Mouse (Mus musculus): Measurements from ENCODE around the gene 4931429L15Rik. TPM values are rescaled to one million over a fixed set of nuclear protein-coding genes. Genes with fewer than 3 reads are reported as not detected.
A peak's percentile ranks its signal among the peaks of the same experiment; 100 is the strongest.

4931429L15Rik gene
- polyA plus RNA-seq, 1 experiment from 2014 or later, result not detected

GRCm38 (mm10) chr9:46316388-46316787 lies 3.4 kb downstream of the 4931429L15Rik start:
- H3K36me3 ChIP-seq (ENCODE audit: control insufficient read depth, insufficient read depth), result no peaks in the 10 kb centered on the region
- H3K9me3 ChIP-seq (ENCODE audit: control insufficient read depth, low read length), result no peaks in the 10 kb centered on the region
- peak; percentile 73 for ATAC-seq
- H3K4me2 ChIP-seq (ENCODE audit: low read length), result no peak overlapping the region; the same call in 1 of the 2 replicates
- WGBS, result 4% methylated on average over 5 of the region's 5 CpGs
- H3K4me3 ChIP-seq (replicated peaks; ENCODE audit: low read length), result no peak overlapping the region
- H3K27ac ChIP-seq (ENCODE audit: low read length), result peak overlapping the region; percentile 15; the same call in 1 of the 2 replicates
- H3K27me3 ChIP-seq (replicated peaks; ENCODE audit: control insufficient read depth, insufficient read depth, low read length), result no peaks in the 10 kb centered on the region
- 0 out of 2 replicates have a peak overlapping the region, but pooled peaks have one; percentile 3 for H3K9ac ChIP-seq (replicated peaks; ENCODE audit: low read depth, low read length)
- peaks cover 18% of the 10 kb centered on the region for H3K4me1 ChIP-seq (replicated peaks; ENCODE audit: control insufficient read depth, insufficient read depth, low read length)

- no peak overlapping the region for H3K4me3 ChIP-seq (replicated peaks; ENCODE audit: low read length)
- H3K9me3 ChIP-seq (ENCODE audit: control insufficient read depth, low read length), result no peaks in the 10 kb centered on the region
- H3K4me2 ChIP-seq (ENCODE audit: low read length), result no peak overlapping the region
- peaks cover 18% of the 10 kb centered on the region for H3K4me1 ChIP-seq (replicated peaks; ENCODE audit: control insufficient read depth, insufficient read depth, low read length)
- H3K9ac ChIP-seq (replicated peaks; ENCODE audit: low read depth, low read length), result 0 out of 2 replicates have a peak overlapping the region, but pooled peaks have one; percentile 3
- no peaks in the 10 kb centered on the region for H3K27me3 ChIP-seq (replicated peaks; ENCODE audit: control insufficient read depth, insufficient read depth, low read length)
- ATAC-seq, result peak; percentile 61; the same call in 1 of the 2 replicates
- H3K36me3 ChIP-seq (ENCODE audit: control insufficient read depth, insufficient read depth), result no peaks in the 10 kb centered on the region
- 11% methylated on average over 11 of the region's 11 CpGs for WGBS
- H3K27ac ChIP-seq (ENCODE audit: low read length), result peak overlapping the region; percentile 15; the same call in 1 of the 2 replicates
Observed at GRCm38 (mm10) chr9:46315807-46316365, 3.9 kb downstream of the 4931429L15Rik start.

DNA sequence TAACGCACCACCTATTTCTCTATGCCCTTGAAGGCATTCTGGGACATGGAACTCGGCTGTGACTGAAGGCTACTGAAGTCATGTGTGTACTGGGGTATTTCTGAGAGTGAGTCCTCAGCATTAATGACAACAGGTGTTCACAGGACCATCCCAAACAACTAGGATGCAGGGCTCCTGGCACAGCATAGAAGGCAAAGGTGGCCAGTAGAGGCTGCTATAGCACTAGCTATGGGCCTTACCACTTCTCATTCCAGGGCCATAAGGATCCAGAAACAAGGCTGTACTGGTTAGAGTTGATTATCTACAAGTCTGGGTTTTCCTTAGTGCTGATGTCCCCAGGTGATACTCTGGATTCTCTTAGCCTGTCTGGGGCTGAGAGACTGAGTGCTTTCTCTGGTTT lies 4.9 kb downstream of the 4931429L15Rik start:
- Histone ChIP-seq H3K9ac (replicated peaks; ENCODE audit: low read depth, low read length) (no peak overlapping the region), H3K36me3 (ENCODE audit: control insufficient read depth, insufficient read depth) (no peaks in the 10 kb centered on the region), H3K9me3 (ENCODE audit: control insufficient read depth, low read length) (no peaks in the 10 kb centered on the region), H3K4me1 (replicated peaks; ENCODE audit: control insufficient read depth, insufficient read depth, low read length) (peaks cover 18% of the 10 kb centered on the region), H3K4me3 (replicated peaks; ENCODE audit: low read length) (no peak overlapping the region), H3K4me2 (ENCODE audit: low read length) (no peak overlapping the region), H3K27ac (ENCODE audit: low read length) (no peak overlapping the region), H3K27me3 (replicated peaks; ENCODE audit: control insufficient read depth, insufficient read depth, low read length) (no peaks in the 10 kb centered on the region)
- 58% methylated on average over 2 of the region's 2 CpGs for WGBS
- no peak for ATAC-seq

- H3K27ac ChIP-seq (ENCODE audit: low read length), result no peak overlapping the region
- no peak overlapping the region for H3K4me2 ChIP-seq (ENCODE audit: low read length)
- no peaks in the 10 kb centered on the region for H3K9me3 ChIP-seq (ENCODE audit: control insufficient read depth, low read length)
- H3K4me3 ChIP-seq (replicated peaks; ENCODE audit: low read length), result no peak overlapping the region
- no peaks in the 10 kb centered on the region for H3K36me3 ChIP-seq (ENCODE audit: control insufficient read depth, insufficient read depth)
- WGBS, result 2% methylated on average over 4 of the region's 4 CpGs
- no peak; the same call in 1 of the 2 replicates for ATAC-seq
- no peak overlapping the region for H3K9ac ChIP-seq (replicated peaks; ENCODE audit: low read depth, low read length)
- H3K27me3 ChIP-seq (replicated peaks; ENCODE audit: control insufficient read depth, insufficient read depth, low read length), result no peaks in the 10 kb centered on the region
- H3K4me1 ChIP-seq (replicated peaks; ENCODE audit: control insufficient read depth, insufficient read depth, low read length), result peaks cover 18% of the 10 kb centered on the region
Observed at GRCm38 (mm10) chr9:46314507-46314906, 5.3 kb downstream of the 4931429L15Rik start.

GRCm38 (mm10) chr9:46309121-46309520 lies 10.7 kb downstream of the 4931429L15Rik start:
- no peak for ATAC-seq
- H3K9me3 ChIP-seq (ENCODE audit: control insufficient read depth, low read length), result no peaks in the 10 kb centered on the region
- no peak overlapping the region for H3K9ac ChIP-seq (replicated peaks; ENCODE audit: low read depth, low read length)
- H3K4me2 ChIP-seq (ENCODE audit: low read length), result no peak overlapping the region
- H3K27ac ChIP-seq (ENCODE audit: low read length), result no peak overlapping the region
- H3K36me3 ChIP-seq (ENCODE audit: control insufficient read depth, insufficient read depth), result no peaks in the 10 kb centered on the region
- no peaks in the 10 kb centered on the region for H3K4me1 ChIP-seq (replicated peaks; ENCODE audit: control insufficient read depth, insufficient read depth, low read length)
- H3K4me3 ChIP-seq (replicated peaks; ENCODE audit: low read length), result no peak overlapping the region
- WGBS, result 19% methylated on average over 7 of the region's 7 CpGs
- 0 out of 2 replicates have a peak, but pooled peaks cover 4% of the 10 kb centered on the region for H3K27me3 ChIP-seq (replicated peaks; ENCODE audit: control insufficient read depth, insufficient read depth, low read length)

- WGBS, result 15% methylated on average over 2 of the region's 2 CpGs
- H3K9ac ChIP-seq (replicated peaks; ENCODE audit: low read depth, low read length), result no peak overlapping the region
Observed at GRCm38 (mm10) chr9:46302142-46302541, 17.6 kb downstream of the 4931429L15Rik start.

GRCm38 (mm10) chr9:46298381-46298780 lies 21.4 kb downstream of the 4931429L15Rik start:
- H3K4me3 ChIP-seq (replicated peaks; ENCODE audit: low read length), result no peak overlapping the region
- H3K36me3 ChIP-seq (ENCODE audit: control insufficient read depth, insufficient read depth), result peaks cover 6% of the 10 kb centered on the region
- H3K27me3 ChIP-seq (replicated peaks; ENCODE audit: control insufficient read depth, insufficient read depth, low read length), result no peaks in the 10 kb centered on the region
- WGBS, result 87% methylated on average over 4 of the region's 4 CpGs
- H3K4me1 ChIP-seq (replicated peaks; ENCODE audit: control insufficient read depth, insufficient read depth, low read length), result no peaks in the 10 kb centered on the region
- H3K9me3 ChIP-seq (ENCODE audit: control insufficient read depth, low read length), result no peaks in the 10 kb centered on the region
- H3K4me2 ChIP-seq (ENCODE audit: low read length), result no peak overlapping the region
- H3K27ac ChIP-seq (ENCODE audit: low read length), result no peak overlapping the region
- no peak overlapping the region for H3K9ac ChIP-seq (replicated peaks; ENCODE audit: low read depth, low read length)
- ATAC-seq, result no peak

More at GRCm38 (mm10) chr9:46302142-46302541, 17.6 kb downstream of the 4931429L15Rik start:
- ATAC-seq, result peak; percentile 68; the same call in 1 of the 2 replicates
- H3K4me2 ChIP-seq (ENCODE audit: low read length), result no peak overlapping the region
- no peak overlapping the region for H3K27ac ChIP-seq (ENCODE audit: low read length)
- H3K9me3 ChIP-seq (ENCODE audit: control insufficient read depth, low read length), result no peaks in the 10 kb centered on the region
- no peaks in the 10 kb centered on the region for H3K27me3 ChIP-seq (replicated peaks; ENCODE audit: control insufficient read depth, insufficient read depth, low read length)
- peaks cover 6% of the 10 kb centered on the region for H3K36me3 ChIP-seq (ENCODE audit: control insufficient read depth, insufficient read depth)
- H3K4me3 ChIP-seq (replicated peaks; ENCODE audit: low read length), result no peak overlapping the region
- H3K4me1 ChIP-seq (replicated peaks; ENCODE audit: control insufficient read depth, insufficient read depth, low read length), result no peaks in the 10 kb centered on the region

DNA sequence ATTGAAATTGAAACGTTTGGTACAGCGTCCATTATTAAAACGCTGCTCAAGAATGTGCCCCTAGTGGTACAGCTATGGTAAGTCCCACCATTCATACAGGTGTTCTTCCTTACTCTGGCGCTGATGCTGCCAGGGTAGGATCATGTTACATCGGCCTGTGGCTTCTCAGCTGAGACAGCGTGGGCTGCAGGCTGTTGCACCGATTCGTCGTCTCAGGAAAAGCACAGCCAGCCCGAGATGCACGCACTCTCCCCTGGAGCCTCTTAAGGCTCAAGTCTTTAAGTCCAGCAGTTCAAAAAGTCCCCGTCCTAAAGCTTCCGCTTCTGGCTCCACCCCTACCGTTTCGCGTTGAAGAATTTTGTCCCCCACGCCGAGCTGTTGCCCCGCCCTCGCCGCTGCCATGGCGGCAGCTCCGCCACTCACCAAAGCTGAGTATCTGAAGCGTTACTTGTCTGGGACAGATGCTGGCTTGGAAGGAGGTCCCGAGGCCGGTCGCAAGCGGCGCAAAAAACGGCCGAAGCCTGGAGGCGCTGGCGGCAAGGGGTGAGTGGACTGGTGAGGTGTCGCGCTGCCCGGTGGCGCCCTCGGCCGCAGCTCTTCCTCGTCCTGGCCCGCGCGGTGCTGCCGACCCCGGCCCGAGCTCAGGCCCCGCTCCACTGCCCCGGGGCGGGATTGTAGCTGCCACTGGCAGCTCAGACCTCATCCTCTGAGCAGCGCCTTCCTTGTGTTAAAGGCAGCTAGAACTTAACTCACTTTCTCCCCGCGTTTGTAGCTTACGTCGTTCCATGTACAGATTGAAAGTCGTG lies 37.0 kb downstream of the 4931429L15Rik start, which contains the start of gene Bud13:
Gene Bud13, plus strand, starts transcription at position 378 of the 806 bp plus-strand sequence.
- Histone ChIP-seq H3K9ac (replicated peaks; ENCODE audit: low read depth, low read length) (peak within 1 kb of the TSS; percentile 92), H3K36me3 (ENCODE audit: control insufficient read depth, insufficient read depth) (peaks cover 37% of the 10 kb centered on the region), H3K4me2 (ENCODE audit: low read length) (peak within 1 kb of the TSS; percentile 81), H3K4me1 (replicated peaks; ENCODE audit: control insufficient read depth, insufficient read depth, low read length) (peaks cover 9% of the 10 kb centered on the region), H3K9me3 (ENCODE audit: control insufficient read depth, low read length) (no peaks in the 10 kb centered on the region), H3K4me3 (replicated peaks; ENCODE audit: low read length) (peak within 1 kb of the TSS; percentile 94), H3K27ac (ENCODE audit: low read length) (peak within 1 kb of the TSS; percentile 73), H3K27me3 (replicated peaks; ENCODE audit: control insufficient read depth, insufficient read depth, low read length) (no peaks in the 10 kb centered on the region)
- ATAC-seq, result peak; percentile 93
- WGBS, result under 1% methylated on average over 55 of the region's 55 CpGs

DNA sequence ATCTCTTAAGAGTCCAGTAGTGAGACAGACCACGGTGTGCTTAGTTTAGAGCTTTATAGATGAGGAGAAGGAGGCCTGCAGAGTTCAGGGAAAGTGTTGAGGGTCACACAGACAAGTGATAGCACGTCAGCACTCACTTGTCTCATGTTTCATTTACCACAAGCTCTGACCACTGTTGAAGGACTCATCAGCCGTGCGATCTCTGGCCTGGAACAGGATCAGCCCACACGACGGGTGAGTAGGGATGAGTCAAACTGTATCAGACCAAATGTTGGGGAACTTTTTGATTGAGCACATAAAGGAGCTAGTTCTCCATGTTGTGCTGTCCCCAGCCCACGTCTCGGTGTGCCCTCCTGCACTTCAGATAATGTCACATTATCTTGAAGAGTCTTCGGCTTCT lies 45.3 kb downstream of the 4931429L15Rik start:
- 93% methylated on average over 9 of the region's 9 CpGs for WGBS
- H3K36me3 ChIP-seq (ENCODE audit: control insufficient read depth, insufficient read depth), result peaks cover 31% of the 10 kb centered on the region
- H3K27me3 ChIP-seq (replicated peaks; ENCODE audit: control insufficient read depth, insufficient read depth, low read length), result peaks cover 4% of the 10 kb centered on the region; the same call in 1 of the 2 replicates
- no peak for ATAC-seq
- H3K9ac ChIP-seq (replicated peaks; ENCODE audit: low read depth, low read length), result no peak overlapping the region
- H3K4me1 ChIP-seq (replicated peaks; ENCODE audit: control insufficient read depth, insufficient read depth, low read length), result peaks cover 16% of the 10 kb centered on the region
- H3K9me3 ChIP-seq (ENCODE audit: control insufficient read depth, low read length), result no peaks in the 10 kb centered on the region
- no peak overlapping the region for H3K4me2 ChIP-seq (ENCODE audit: low read length)
- no peak overlapping the region for H3K4me3 ChIP-seq (replicated peaks; ENCODE audit: low read length)
- no peak overlapping the region for H3K27ac ChIP-seq (ENCODE audit: low read length)

Measured in forebrain, embryonic 16.5 days (tissue).